Mouse (Mus musculus) limb, embryonic 10.5 days (tissue): ENCODE data around the gene Filip1l. TPM values are rescaled to one million over a fixed set of nuclear protein-coding genes. Genes with fewer than 3 reads are reported as not detected.
A peak's percentile ranks its signal among the peaks of the same experiment; 100 is the strongest.
"Not testable (repeated sequence)": the region's sequence is repeated elsewhere in the genome, so short reads cannot be mapped to it uniquely, and the experiment has no call there.

Source experiments
- DNase-seq: peaks from one replicate; pipeline ENCODE4 v3.0.0-alpha.2; 2017; ENCODE audit warnings: low spot score
- H3K27ac ChIP-seq: fragments of 300-500 bp; sonication (generic); 2 replicates; pipeline ENCODE4 v1.5.1; 2016; ENCODE audit warnings: mild to moderate bottlenecking
- H3K27me3 ChIP-seq: fragments of 300-500 bp; sonication (generic); 2 replicates; pipeline ENCODE4 v1.6.1; 2016; ENCODE audit warnings: low read depth, mild to moderate bottlenecking; ENCODE audit not compliant: poor library complexity, severe bottlenecking
- H3K36me3 ChIP-seq: fragments of 300-500 bp; sonication (generic); 2 replicates; pipeline ENCODE4 v1.6.1; 2016; ENCODE audit warnings: mild to moderate bottlenecking, moderate library complexity
- H3K4me1 ChIP-seq: fragments of 300-500 bp; sonication (generic); 2 replicates; pipeline ENCODE4 v1.6.1; 2016
- H3K4me3 ChIP-seq: fragments of 300-500 bp; sonication (generic); 2 replicates; pipeline ENCODE4 v1.5.1; 2016; ENCODE audit warnings: mild to moderate bottlenecking, moderate library complexity
- H3K9me3 ChIP-seq: fragments of 300-500 bp; sonication (generic); replicated peaks from 2 replicates; pipeline ENCODE4 v1.6.1; 2016; ENCODE audit warnings: mild to moderate bottlenecking
- WGBS: fragments of 180-500 bp; shearing (Covaris S2); methylation state at CpG from one replicate; pipeline ENCODE4 v1.1.7; 2016; 5-methylcytosine and 5-hydroxymethylcytosine counted together
- polyA plus RNA-seq: library from polyadenylated mRNA; unstranded; fragments of >200 nt; fragmentation: Nextera tagmentation; extraction: Ambion mirVana; gene quantifications from 2 replicates; pipeline ENCODE4 v1.2.1, GENCODE M21; 2016

Filip1l gene
- polyA plus RNA-seq, 1 experiment from 2014 or later, result 14.4 TPM

GRCm38 (mm10) chr16:57384274-57384673, 31.4 kb downstream of the Filip1l start:
- Histone ChIP-seq H3K27ac (no peak overlapping the region), H3K4me3 (no peak overlapping the region), H3K4me1 (peaks cover 19% of the 10 kb centered on the region), H3K27me3 (no peaks in the 10 kb centered on the region), H3K9me3 (no peaks in the 10 kb centered on the region), H3K36me3 (no peaks in the 10 kb centered on the region)
- 93% methylated on average over 2 of the region's 2 CpGs for WGBS
- peak; percentile 23 for DNase-seq

GRCm38 (mm10) chr16:57389566-57390251, 36.8 kb downstream of the Filip1l start:
- 94% methylated on average over 15 of the region's 15 CpGs for WGBS
- Histone ChIP-seq H3K27me3 (no peaks in the 10 kb centered on the region), H3K9me3 (no peaks in the 10 kb centered on the region), H3K4me3 (no peak overlapping the region), H3K27ac (no peak overlapping the region), H3K4me1 (peaks cover 17% of the 10 kb centered on the region), H3K36me3 (no peaks in the 10 kb centered on the region)
- DNase-seq, result no peak

DNA sequence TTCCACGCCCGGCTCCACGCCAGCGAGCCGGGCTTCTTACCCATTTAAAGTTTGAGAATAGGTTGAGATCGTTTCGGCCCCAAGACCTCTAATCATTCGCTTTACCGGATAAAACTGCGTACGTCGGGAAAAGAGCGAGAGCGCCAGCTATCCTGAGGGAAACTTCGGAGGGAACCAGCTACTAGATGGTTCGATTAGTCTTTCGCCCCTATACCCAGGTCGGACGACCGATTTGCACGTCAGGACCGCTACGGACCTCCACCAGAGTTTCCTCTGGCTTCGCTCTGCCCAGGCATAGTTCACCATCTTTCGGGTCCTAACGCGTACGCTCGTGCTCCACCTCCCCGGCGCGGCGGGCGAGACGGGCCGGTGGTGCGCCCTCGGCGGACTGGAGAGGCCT, 38.3 kb downstream of the Filip1l start:
- H3K4me3 ChIP-seq, H3K27me3 ChIP-seq, H3K27ac ChIP-seq, DNase-seq, H3K9me3 ChIP-seq, H3K36me3 ChIP-seq: not testable (repeated sequence)
- peaks cover 17% of the 10 kb centered on the region for H3K4me1 ChIP-seq
- 30% methylated on average over 28 of the region's 39 CpGs for WGBS

- no peaks in the 10 kb centered on the region for H3K36me3 ChIP-seq
- H3K4me1 ChIP-seq, result peaks cover 16% of the 10 kb centered on the region
- no peak overlapping the region for H3K27ac ChIP-seq
- DNase-seq, result no peak
- no peaks in the 10 kb centered on the region for H3K27me3 ChIP-seq
- WGBS, result 84% methylated on average over 2 of the region's 2 CpGs
- no peak overlapping the region for H3K4me3 ChIP-seq
- H3K9me3 ChIP-seq, result no peaks in the 10 kb centered on the region
Measured at GRCm38 (mm10) chr16:57392461-57392860, 39.6 kb downstream of the Filip1l start.

DNA sequence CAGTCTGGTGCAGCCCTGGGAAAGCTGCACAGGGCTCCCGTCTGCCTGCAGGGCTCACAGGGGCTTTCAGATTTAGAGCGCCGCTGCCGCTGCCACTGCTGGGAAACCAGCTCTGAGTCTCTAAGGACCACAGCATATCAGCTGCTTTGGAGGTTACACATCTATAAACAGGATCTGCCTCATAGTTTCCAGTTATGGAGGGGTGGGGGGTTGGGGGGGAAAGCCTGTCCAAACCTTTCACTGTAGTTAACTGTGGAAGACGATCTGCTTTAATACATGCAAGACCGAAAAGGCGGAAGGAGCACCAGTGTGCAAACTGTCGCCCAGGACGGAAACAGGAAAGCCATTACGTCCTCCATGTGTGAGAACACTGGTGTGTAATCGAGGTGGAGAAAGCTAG, 40.3 kb downstream of the Filip1l start:
- Histone ChIP-seq H3K27ac (peak overlapping the region; percentile 65), H3K4me3 (no peak overlapping the region), H3K4me1 (peaks cover 23% of the 10 kb centered on the region), H3K9me3 (no peaks in the 10 kb centered on the region), H3K27me3 (no peaks in the 10 kb centered on the region), H3K36me3 (no peaks in the 10 kb centered on the region)
- DNase-seq, result no peak
- 80% methylated on average over 11 of the region's 11 CpGs for WGBS

- Histone ChIP-seq H3K4me1 (peaks cover 38% of the 10 kb centered on the region), H3K4me3 (no peak overlapping the region), H3K27me3 (no peaks in the 10 kb centered on the region), H3K27ac (no peak overlapping the region), H3K36me3 (no peaks in the 10 kb centered on the region), H3K9me3 (no peaks in the 10 kb centered on the region)
- 80% methylated on average over 6 of the region's 6 CpGs for WGBS
- peak; percentile 21 for DNase-seq
Measured at GRCm38 (mm10) chr16:57396249-57396648, 43.4 kb downstream of the Filip1l start.

DNA sequence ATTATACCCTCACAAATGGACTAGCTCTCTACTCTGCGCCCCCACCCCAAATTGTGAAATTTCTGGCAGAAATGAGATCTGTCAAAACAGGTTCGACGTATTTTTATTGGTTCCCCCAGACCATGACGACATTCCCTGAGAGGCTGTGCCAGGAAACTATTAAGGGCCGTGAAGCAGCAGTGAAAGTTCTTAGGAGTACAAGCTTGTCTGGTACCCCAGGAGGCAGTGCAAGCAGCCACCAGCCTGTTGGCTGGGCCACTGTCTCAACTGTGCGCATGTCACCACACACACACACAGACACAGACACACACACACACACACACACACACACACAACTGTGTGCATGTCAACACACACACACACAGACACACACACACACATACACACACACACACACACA, 45.0 kb downstream of the Filip1l start:
- no peaks in the 10 kb centered on the region for H3K27me3 ChIP-seq
- peaks cover 46% of the 10 kb centered on the region for H3K4me1 ChIP-seq
- 74% methylated on average over 6 of the region's 6 CpGs for WGBS
- no peak overlapping the region for H3K4me3 ChIP-seq
- H3K36me3 ChIP-seq, result no peaks in the 10 kb centered on the region
- peak overlapping the region; percentile 37; the same call in 1 of the 2 replicates for H3K27ac ChIP-seq
- H3K9me3 ChIP-seq, result no peaks in the 10 kb centered on the region
- DNase-seq, result no peak

DNA sequence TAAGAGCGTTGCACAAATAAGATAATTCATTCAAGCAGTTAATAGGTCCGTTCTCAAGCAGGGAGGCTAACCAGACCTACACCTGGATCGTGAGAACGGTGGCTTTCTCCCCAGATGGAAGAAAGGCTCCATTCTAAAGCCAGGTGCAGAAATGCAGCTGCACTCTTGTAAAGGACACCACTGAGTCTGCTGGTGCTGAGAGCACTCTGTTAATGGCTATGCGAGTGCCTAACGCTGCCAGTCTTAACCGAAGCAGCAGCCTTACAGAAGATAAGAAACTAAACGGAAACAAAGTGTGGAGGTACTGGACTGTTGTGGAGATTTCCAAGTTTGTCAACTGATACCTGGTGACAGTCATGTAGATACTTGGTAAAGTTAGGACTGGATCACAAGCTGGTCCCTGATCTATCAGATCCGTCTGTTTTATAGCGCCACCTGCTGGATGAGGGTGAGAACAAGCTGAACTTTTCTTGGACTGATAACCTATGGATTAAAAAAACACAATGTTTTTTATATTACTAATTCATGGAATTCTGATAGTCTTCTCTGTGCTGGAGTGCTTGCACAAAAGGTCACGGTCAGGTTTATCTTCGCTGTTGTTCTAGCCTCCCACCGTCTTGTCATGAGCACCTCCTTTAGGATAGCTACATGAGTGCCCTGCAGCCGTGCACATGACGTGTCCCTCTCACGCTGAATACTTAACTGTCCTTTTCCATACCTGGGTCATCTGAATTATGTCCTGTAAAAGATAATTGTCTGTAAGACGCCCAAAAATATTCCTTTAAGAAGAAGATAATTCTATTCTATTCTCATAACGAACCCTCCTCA, 45.7 kb downstream of the Filip1l start:
- Histone ChIP-seq H3K27ac (0 out of 2 replicates have a peak overlapping the region, but pooled peaks have one; percentile 37), H3K36me3 (no peaks in the 10 kb centered on the region), H3K4me1 (peaks cover 46% of the 10 kb centered on the region), H3K4me3 (no peak overlapping the region), H3K9me3 (no peaks in the 10 kb centered on the region), H3K27me3 (no peaks in the 10 kb centered on the region)
- peak; percentile 80 for DNase-seq
- 66% methylated on average over 18 of the region's 18 CpGs for WGBS

DNA sequence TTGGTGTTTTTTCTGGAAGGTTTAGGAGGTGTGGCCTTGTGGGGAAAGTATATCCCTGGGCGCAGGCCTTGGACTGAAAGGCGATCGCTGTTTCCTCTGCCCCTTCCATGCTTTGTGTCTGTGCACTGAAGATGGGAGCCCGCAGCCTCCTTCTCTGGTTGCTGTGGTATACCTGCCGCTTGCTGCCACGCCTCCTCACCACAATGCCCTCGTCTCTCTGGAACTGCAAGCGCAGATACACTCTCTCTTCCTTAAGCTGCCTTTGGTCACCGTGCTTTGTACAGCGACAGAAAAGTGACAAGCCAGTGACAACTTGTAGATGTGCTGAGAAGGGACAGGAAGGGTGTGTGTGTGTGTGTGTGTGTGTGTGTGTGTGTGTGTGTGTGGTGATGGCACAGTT, 46.7 kb downstream of the Filip1l start:
- H3K27ac ChIP-seq, result 0 out of 2 replicates have a peak overlapping the region, but pooled peaks have one; percentile 31
- H3K9me3 ChIP-seq, result no peaks in the 10 kb centered on the region
- no peaks in the 10 kb centered on the region for H3K27me3 ChIP-seq
- H3K36me3 ChIP-seq, result no peaks in the 10 kb centered on the region
- no peak overlapping the region for H3K4me3 ChIP-seq
- H3K4me1 ChIP-seq, result peaks cover 56% of the 10 kb centered on the region
- no peak for DNase-seq
- WGBS, result 83% methylated on average over 10 of the region's 10 CpGs

DNA sequence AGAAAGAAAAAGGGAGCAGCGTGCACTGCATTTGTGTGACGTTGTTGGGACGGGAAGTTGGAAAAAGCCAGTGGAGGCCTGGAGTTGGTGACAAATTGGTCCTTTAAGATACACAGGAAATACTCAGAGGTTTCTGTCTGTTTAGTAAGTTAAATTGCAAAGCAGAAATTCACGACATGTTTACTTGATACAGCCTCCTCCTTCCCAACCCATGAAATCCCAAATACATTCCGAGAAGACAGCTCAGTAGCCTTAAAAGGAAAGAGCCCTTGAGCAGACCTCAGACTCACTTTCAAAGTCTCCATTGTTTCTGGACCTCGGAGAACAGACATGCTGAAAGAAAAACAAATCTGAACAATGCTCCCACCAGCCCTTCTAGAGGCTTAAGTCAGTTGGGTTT, 48.8 kb downstream of the Filip1l start:
- peaks cover 60% of the 10 kb centered on the region for H3K4me1 ChIP-seq

GRCm38 (mm10) chr16:57402910-57403309, 50.0 kb downstream of the Filip1l start:
- WGBS, result 93% methylated on average over 4 of the region's 4 CpGs
- H3K36me3 ChIP-seq, result no peaks in the 10 kb centered on the region
- peaks cover 51% of the 10 kb centered on the region for H3K4me1 ChIP-seq
- H3K27me3 ChIP-seq, result no peaks in the 10 kb centered on the region
- DNase-seq, result no peak
- H3K9me3 ChIP-seq, result no peaks in the 10 kb centered on the region
- H3K4me3 ChIP-seq, result no peak overlapping the region
- H3K27ac ChIP-seq, result no peak overlapping the region

More for the DNA sequence above, 48.8 kb downstream of the Filip1l start:
- Histone ChIP-seq H3K36me3 (no peaks in the 10 kb centered on the region), H3K9me3 (no peaks in the 10 kb centered on the region), H3K27ac (no peak overlapping the region), H3K4me3 (no peak overlapping the region), H3K27me3 (no peaks in the 10 kb centered on the region)
- 76% methylated on average over 6 of the region's 6 CpGs for WGBS
- no peak for DNase-seq

- Histone ChIP-seq H3K27me3 (no peaks in the 10 kb centered on the region), H3K9me3 (no peaks in the 10 kb centered on the region), H3K36me3 (no peaks in the 10 kb centered on the region), H3K4me3 (no peak overlapping the region), H3K4me1 (peaks cover 44% of the 10 kb centered on the region), H3K27ac (peak overlapping the region; percentile 67)
- DNase-seq, result no peak
- 61% methylated on average over 5 of the region's 5 CpGs for WGBS
Measured at GRCm38 (mm10) chr16:57403825-57404224, 50.9 kb downstream of the Filip1l start.

DNA sequence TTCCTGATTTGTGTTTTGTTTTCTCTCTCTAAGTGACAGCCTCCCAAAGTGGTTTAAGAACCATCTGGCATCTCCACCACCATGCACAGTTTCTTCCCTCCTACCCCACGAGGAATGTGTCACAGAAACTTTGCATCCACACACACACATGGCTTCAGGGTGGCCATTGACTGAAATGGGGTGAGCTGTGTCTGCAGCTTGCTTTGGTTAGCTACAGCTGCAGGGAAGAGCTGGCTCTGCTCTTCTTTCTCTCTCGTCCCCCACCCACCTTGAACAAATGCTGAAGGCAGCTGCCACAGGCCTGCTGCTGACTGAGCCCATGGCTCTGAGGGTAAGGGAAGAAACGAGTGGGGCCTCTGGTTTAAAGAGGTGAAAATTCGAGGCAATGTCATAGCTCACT, 59.9 kb downstream of the Filip1l start:
- no peaks in the 10 kb centered on the region for H3K27me3 ChIP-seq
- WGBS, result 47% methylated on average over 4 of the region's 4 CpGs
- peaks cover 21% of the 10 kb centered on the region for H3K4me1 ChIP-seq
- no peaks in the 10 kb centered on the region for H3K36me3 ChIP-seq
- no peak for DNase-seq
- H3K9me3 ChIP-seq, result no peaks in the 10 kb centered on the region
- no peak overlapping the region for H3K4me3 ChIP-seq
- H3K27ac ChIP-seq, result no peak overlapping the region
